Mouse (Mus musculus) small intestine, adult 2 months (tissue): ENCODE measurements around the gene Lao1.
A peak's percentile ranks its signal among the peaks of the same experiment; 100 is the strongest.

Experiments used
- CTCF ChIP-seq: fragments of 200-500 bp; IDR thresholded peaks from 2 replicates; pipeline ENCODE4 v1.5.1; 2012; ENCODE audit warnings: low read depth, mild to moderate bottlenecking, control low read depth, inconsistent platforms, low read length, moderate library complexity, mixed read lengths; ENCODE audit not compliant: insufficient replicate concordance, insufficient read length; ENCODE audit errors: extremely low read depth
- POLR2A ChIP-seq: fragments of 200-500 bp; IDR thresholded peaks from 2 replicates; pipeline ENCODE4 v1.6.1; 2012; ENCODE audit warnings: low read depth, mild to moderate bottlenecking, control low read depth, inconsistent platforms, low read length, moderate library complexity

GRCm38 (mm10) chr4:119004613-119005339 is 43.4 kb downstream of the Lao1 start:
- TF ChIP-seq CTCF (peak; percentile 92; the same call in 1 of the 2 replicates), POLR2A (no peak)
